Mouse (Mus musculus): ENCODE measurements at regions not wholly inside any gene's neighbourhood (a gene's known extent, or its start where the extent isn't known, plus 50 kb on each side); places are given as distances from the start of the nearest gene placed in this dataset.

DNA sequence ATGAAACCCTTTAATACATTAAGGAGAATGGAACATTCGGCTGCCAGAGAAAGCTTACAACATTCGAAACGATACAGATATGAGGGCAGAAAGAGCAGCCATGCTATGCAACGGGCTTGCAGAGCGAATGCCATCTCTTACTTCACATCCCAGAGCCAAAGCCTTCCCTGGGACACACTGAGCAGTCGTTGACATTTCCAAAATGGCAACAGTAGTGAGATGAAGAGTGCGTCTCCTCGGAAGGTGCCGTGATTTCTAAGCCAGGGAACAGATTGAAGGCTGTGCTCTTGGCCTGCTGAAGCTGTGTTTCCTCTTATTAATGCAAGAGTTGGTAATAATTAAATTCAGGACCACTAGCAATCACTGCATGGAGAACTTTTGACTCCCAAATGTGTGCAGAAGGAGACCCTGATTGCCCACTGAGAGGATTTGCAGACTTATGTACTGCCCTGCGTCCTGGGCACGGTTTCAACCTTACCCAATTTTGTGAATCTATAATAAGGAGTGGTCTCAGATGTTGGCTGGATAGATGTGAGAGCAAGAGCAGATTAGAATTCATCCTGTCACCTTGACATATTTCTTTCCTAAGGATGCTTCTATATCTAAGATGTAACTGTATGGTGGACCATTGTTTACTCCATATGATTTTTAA, 2522.3 kb upstream of the 5930422O12Rik start:
- Histone ChIP-seq H3K4me1 (ENCODE audit: control insufficient read depth, insufficient read depth, low read length) (no peaks in the 10 kb centered on the region), H3K4me2 (no peak overlapping the region), H3K4me3 (ENCODE audit: low read depth, low read length) (no peak overlapping the region), H3K36me3 (ENCODE audit: control insufficient read depth, insufficient read depth, low read length) (no peaks in the 10 kb centered on the region), H3K9ac (ENCODE audit: low read depth, low read length) (no peak overlapping the region), H3K27ac (ENCODE audit: low read depth, low read length) (no peak overlapping the region), H3K27me3 (ENCODE audit: control insufficient read depth, insufficient read depth, low read length) (no peaks in the 10 kb centered on the region), H3K9me3 (replicated peaks; ENCODE audit: control insufficient read depth, low read length) (no peaks in the 10 kb centered on the region)
- 86% methylated on average over 11 of the region's 11 CpGs for WGBS (ENCODE audit: insufficient replicate concordance)
- ATAC-seq (replicated peaks; ENCODE audit: insufficient number of reproducible peaks, low FRiP score, low TSS enrichment), result no peak

- H3K27ac ChIP-seq (ENCODE audit: low read depth, low read length), result no peak overlapping the region
- H3K27me3 ChIP-seq (ENCODE audit: control insufficient read depth, insufficient read depth, low read length), result no peaks in the 10 kb centered on the region
- peaks cover 4% of the 10 kb centered on the region; the same call in 1 of the 2 replicates for H3K4me1 ChIP-seq (ENCODE audit: control insufficient read depth, insufficient read depth, low read length)
- ATAC-seq (replicated peaks; ENCODE audit: insufficient number of reproducible peaks, low FRiP score, low TSS enrichment), result no peak
- WGBS (ENCODE audit: insufficient replicate concordance), result 57% methylated on average over 5 of the region's 5 CpGs
- no peaks in the 10 kb centered on the region for H3K9me3 ChIP-seq (replicated peaks; ENCODE audit: control insufficient read depth, low read length)
- H3K9ac ChIP-seq (ENCODE audit: low read depth, low read length), result no peak overlapping the region
- H3K36me3 ChIP-seq (ENCODE audit: control insufficient read depth, insufficient read depth, low read length), result no peaks in the 10 kb centered on the region
- H3K4me3 ChIP-seq (ENCODE audit: low read depth, low read length), result no peak overlapping the region
- H3K4me2 ChIP-seq, result no peak overlapping the region
Observed at GRCm38 (mm10) chr8:30913664-30914063, 2514.8 kb upstream of the 5930422O12Rik start.

DNA sequence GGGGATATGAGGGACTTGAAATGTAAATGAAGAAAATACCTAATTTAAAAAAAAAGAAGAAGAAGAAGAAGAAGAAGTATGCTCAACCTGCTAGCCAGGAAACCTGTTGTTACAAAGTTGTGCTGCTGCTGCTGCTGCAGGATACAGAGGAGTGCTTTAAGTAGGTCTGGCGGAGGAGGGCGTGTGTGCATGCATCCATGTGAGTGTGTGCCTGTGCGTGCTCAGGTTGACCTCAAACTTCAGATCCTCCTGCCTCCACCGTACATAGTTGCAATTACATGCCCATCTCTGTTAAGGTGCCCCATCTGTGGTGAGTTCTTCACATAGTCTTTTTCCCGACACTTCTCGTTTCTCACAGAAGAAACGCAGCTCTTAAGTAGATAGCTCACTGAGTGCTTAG, 2513.4 kb upstream of the 5930422O12Rik start:
- H3K27ac ChIP-seq (ENCODE audit: low read depth, low read length), result no peak overlapping the region
- H3K27me3 ChIP-seq (ENCODE audit: control insufficient read depth, insufficient read depth, low read length), result no peaks in the 10 kb centered on the region
- no peak overlapping the region for H3K9ac ChIP-seq (ENCODE audit: low read depth, low read length)
- 0 out of 2 replicates have a peak overlapping the region, but pooled peaks have one; percentile 50 for H3K4me3 ChIP-seq (ENCODE audit: low read depth, low read length)
- no peaks in the 10 kb centered on the region for H3K9me3 ChIP-seq (replicated peaks; ENCODE audit: control insufficient read depth, low read length)
- H3K4me2 ChIP-seq, result peak overlapping the region; percentile 89
- 55% methylated on average over 7 of the region's 7 CpGs for WGBS (ENCODE audit: insufficient replicate concordance)
- no peak for ATAC-seq (replicated peaks; ENCODE audit: insufficient number of reproducible peaks, low FRiP score, low TSS enrichment)
- H3K36me3 ChIP-seq (ENCODE audit: control insufficient read depth, insufficient read depth, low read length), result no peaks in the 10 kb centered on the region
- peaks cover 4% of the 10 kb centered on the region; the same call in 1 of the 2 replicates for H3K4me1 ChIP-seq (ENCODE audit: control insufficient read depth, insufficient read depth, low read length)

GRCm38 (mm10) chr8:30915601-30916171, 2512.8 kb upstream of the 5930422O12Rik start:
- 8% methylated on average over 13 of the region's 13 CpGs for WGBS (ENCODE audit: insufficient replicate concordance)
- no peaks in the 10 kb centered on the region for H3K36me3 ChIP-seq (ENCODE audit: control insufficient read depth, insufficient read depth, low read length)
- H3K27me3 ChIP-seq (ENCODE audit: control insufficient read depth, insufficient read depth, low read length), result no peaks in the 10 kb centered on the region
- no peak for ATAC-seq (replicated peaks; ENCODE audit: insufficient number of reproducible peaks, low FRiP score, low TSS enrichment)
- H3K4me3 ChIP-seq (ENCODE audit: low read depth, low read length), result peak overlapping the region; percentile 50
- peaks cover 4% of the 10 kb centered on the region; the same call in 1 of the 2 replicates for H3K4me1 ChIP-seq (ENCODE audit: control insufficient read depth, insufficient read depth, low read length)
- H3K4me2 ChIP-seq, result peak overlapping the region; percentile 89
- peak overlapping the region; percentile 73 for H3K9ac ChIP-seq (ENCODE audit: low read depth, low read length)
- no peaks in the 10 kb centered on the region for H3K9me3 ChIP-seq (replicated peaks; ENCODE audit: control insufficient read depth, low read length)
- no peak overlapping the region for H3K27ac ChIP-seq (ENCODE audit: low read depth, low read length)

DNA sequence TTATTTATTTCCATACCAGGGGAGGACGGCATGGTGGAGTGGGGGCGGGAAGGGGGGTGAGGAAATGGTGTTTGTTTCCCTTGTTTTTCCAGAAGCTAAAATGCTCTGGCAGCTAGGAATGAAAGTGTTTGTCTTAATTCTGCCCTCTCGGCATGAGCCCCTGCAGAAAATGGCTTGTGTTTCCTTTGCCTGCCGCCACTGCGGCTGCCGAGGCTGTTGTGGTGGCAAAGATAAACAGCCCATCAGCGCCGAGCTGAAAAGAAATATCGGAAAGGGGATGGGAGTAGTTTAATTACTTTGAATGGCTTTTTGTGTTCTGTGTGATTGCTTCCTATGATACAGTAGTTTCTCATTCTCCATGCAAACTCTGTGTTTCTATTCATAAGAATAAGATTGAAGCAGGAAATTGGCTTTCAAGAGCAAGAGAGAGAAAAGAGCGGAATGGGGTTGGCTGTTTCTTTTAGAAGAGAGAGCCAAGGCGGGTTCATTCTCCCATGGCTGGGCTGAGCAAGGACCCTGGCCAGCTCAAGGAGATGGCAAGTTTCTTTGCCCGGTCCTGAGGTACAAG, 2512.2 kb upstream of the 5930422O12Rik start:
- H3K27me3 ChIP-seq (ENCODE audit: control insufficient read depth, insufficient read depth, low read length), result no peaks in the 10 kb centered on the region
- no peak overlapping the region for H3K27ac ChIP-seq (ENCODE audit: low read depth, low read length)
- H3K4me3 ChIP-seq (ENCODE audit: low read depth, low read length), result peak overlapping the region; percentile 50
- WGBS (ENCODE audit: insufficient replicate concordance), result 6% methylated on average over 12 of the region's 12 CpGs
- H3K4me2 ChIP-seq, result peak overlapping the region; percentile 89
- no peak for ATAC-seq (replicated peaks; ENCODE audit: insufficient number of reproducible peaks, low FRiP score, low TSS enrichment)
- H3K4me1 ChIP-seq (ENCODE audit: control insufficient read depth, insufficient read depth, low read length), result peaks cover 4% of the 10 kb centered on the region; the same call in 1 of the 2 replicates
- peak overlapping the region; percentile 73 for H3K9ac ChIP-seq (ENCODE audit: low read depth, low read length)
- H3K9me3 ChIP-seq (replicated peaks; ENCODE audit: control insufficient read depth, low read length), result no peaks in the 10 kb centered on the region
- H3K36me3 ChIP-seq (ENCODE audit: control insufficient read depth, insufficient read depth, low read length), result no peaks in the 10 kb centered on the region

- no peaks in the 10 kb centered on the region for H3K27me3 ChIP-seq (ENCODE audit: control insufficient read depth, insufficient read depth, low read length)
- no peak overlapping the region for H3K27ac ChIP-seq (ENCODE audit: low read depth, low read length)
- H3K9me3 ChIP-seq (replicated peaks; ENCODE audit: control insufficient read depth, low read length), result no peaks in the 10 kb centered on the region
- WGBS (ENCODE audit: insufficient replicate concordance), result 83% methylated on average over 12 of the region's 12 CpGs
- H3K4me2 ChIP-seq, result no peak overlapping the region
- H3K4me1 ChIP-seq (ENCODE audit: control insufficient read depth, insufficient read depth, low read length), result no peaks in the 10 kb centered on the region
- H3K36me3 ChIP-seq (ENCODE audit: control insufficient read depth, insufficient read depth, low read length), result no peaks in the 10 kb centered on the region
- no peak overlapping the region for H3K4me3 ChIP-seq (ENCODE audit: low read depth, low read length)
- H3K9ac ChIP-seq (ENCODE audit: low read depth, low read length), result no peak overlapping the region
- ATAC-seq (replicated peaks; ENCODE audit: insufficient number of reproducible peaks, low FRiP score, low TSS enrichment), result no peak
Observed at GRCm38 (mm10) chr8:30921451-30921850, 2507.1 kb upstream of the 5930422O12Rik start.

DNA sequence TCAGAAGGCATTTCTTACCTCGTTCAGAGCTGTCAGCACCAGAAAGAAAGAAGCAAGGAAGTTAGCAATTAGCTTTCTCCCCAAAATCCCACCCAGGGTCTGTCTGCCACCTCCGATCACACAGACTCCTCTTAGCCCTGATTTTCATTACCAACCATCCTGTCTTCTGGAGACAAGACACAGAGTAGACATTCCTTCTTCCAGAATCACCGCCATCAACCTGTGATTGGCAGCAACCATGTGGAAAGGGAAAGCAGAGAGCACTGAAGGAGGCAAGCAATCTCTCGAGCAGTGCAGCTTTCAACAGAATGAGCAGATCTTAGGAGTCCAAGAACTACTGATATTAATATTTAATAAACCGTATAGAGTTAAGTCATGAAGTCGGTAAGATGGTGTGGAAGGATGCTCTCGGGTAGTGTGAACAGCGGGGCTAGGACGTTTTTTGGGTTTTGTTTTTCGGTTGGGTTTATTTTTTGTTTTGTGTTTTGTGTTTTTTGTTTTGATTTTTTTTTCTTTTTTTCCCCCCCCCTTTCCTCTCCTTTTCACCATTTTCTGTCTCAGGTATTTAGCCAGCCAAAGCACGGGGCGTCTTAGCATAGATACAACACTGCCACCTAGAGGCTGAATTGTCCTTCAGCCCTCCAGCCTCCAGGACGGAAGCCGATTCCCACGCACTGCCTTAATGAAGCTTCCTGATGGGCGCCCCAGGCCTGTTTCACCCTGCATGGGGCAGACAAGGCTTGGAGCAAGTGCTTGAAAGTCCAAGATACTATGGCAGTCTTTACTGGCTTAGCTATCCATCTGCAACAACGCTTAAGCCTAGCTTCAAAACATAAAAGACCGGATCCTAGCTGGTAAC, 2505.0 kb upstream of the 5930422O12Rik start:
- Histone ChIP-seq H3K9me3 (replicated peaks; ENCODE audit: control insufficient read depth, low read length) (no peaks in the 10 kb centered on the region), H3K36me3 (ENCODE audit: control insufficient read depth, insufficient read depth, low read length) (no peaks in the 10 kb centered on the region), H3K4me3 (ENCODE audit: low read depth, low read length) (no peak overlapping the region), H3K27me3 (ENCODE audit: control insufficient read depth, insufficient read depth, low read length) (no peaks in the 10 kb centered on the region), H3K9ac (ENCODE audit: low read depth, low read length) (no peak overlapping the region), H3K27ac (ENCODE audit: low read depth, low read length) (no peak overlapping the region), H3K4me2 (peak overlapping the region; percentile 29), H3K4me1 (ENCODE audit: control insufficient read depth, insufficient read depth, low read length) (no peaks in the 10 kb centered on the region)
- 30% methylated on average over 18 of the region's 18 CpGs for WGBS (ENCODE audit: insufficient replicate concordance)
- ATAC-seq (replicated peaks; ENCODE audit: insufficient number of reproducible peaks, low FRiP score, low TSS enrichment), result peak; percentile 59; the same call in 1 of the 2 replicates

DNA sequence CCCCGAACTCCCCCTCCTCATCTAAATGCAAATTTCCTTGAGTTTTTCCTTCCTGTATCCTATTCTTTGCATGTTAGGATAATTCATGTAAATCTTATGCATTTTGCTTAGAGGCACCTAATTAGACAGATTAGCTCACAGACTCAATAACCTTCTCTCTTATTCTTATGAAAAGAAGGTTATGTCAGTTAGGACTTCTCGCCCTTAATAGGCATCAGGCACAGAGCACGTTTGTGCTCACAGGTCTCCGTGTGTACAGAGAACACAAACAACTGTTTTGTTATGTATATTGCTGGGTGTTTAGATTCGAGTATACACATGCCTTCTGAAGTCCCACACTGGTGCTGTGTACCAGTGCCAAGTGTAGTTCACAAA, 2504.4 kb upstream of the 5930422O12Rik start:
- H3K9ac ChIP-seq (ENCODE audit: low read depth, low read length), result no peak overlapping the region
- H3K4me3 ChIP-seq (ENCODE audit: low read depth, low read length), result no peak overlapping the region
- no peaks in the 10 kb centered on the region for H3K36me3 ChIP-seq (ENCODE audit: control insufficient read depth, insufficient read depth, low read length)
- no peak for ATAC-seq (replicated peaks; ENCODE audit: insufficient number of reproducible peaks, low FRiP score, low TSS enrichment)
- no peaks in the 10 kb centered on the region for H3K27me3 ChIP-seq (ENCODE audit: control insufficient read depth, insufficient read depth, low read length)
- no peaks in the 10 kb centered on the region for H3K9me3 ChIP-seq (replicated peaks; ENCODE audit: control insufficient read depth, low read length)
- 47% methylated on average over 5 of the region's 5 CpGs for WGBS (ENCODE audit: insufficient replicate concordance)
- H3K27ac ChIP-seq (ENCODE audit: low read depth, low read length), result no peak overlapping the region
- H3K4me1 ChIP-seq (ENCODE audit: control insufficient read depth, insufficient read depth, low read length), result no peaks in the 10 kb centered on the region
- H3K4me2 ChIP-seq, result peak overlapping the region; percentile 29

All from heart, embryonic 11.5 days (tissue).